Mouse (Mus musculus): ENCODE results near the gene Bdkrb2. TPM values are rescaled to one million over a fixed set of nuclear protein-coding genes. Genes with fewer than 3 reads are reported as not detected.

The Bdkrb2 gene
- polyA plus RNA-seq, 1 experiment: not detected

- H3K4me3 ChIP-seq (ENCODE audit: insufficient read depth, low read length): no peak overlapping the region
- no peak overlapping the region for H3K27ac ChIP-seq (ENCODE audit: insufficient read depth, low read depth, low read length)
- no peak for TF ChIP-seq CTCF (IDR thresholded peaks at IDR 0.05; ENCODE audit: low read depth, low read length)
- no peak for TF ChIP-seq POLR2A (IDR thresholded peaks at IDR 0.05; ENCODE audit: borderline replicate concordance, low read depth, low read length)
- H3K4me1 ChIP-seq (ENCODE audit: control insufficient read depth, insufficient read depth, low read length): no peaks in the 10 kb centered on the region
These were observed 71.5 kb downstream of the Bdkrb2 start for GRCm38 (mm10) chr12:105634374-105635067.

GRCm38 (mm10) chr12:105636551-105636950, 73.5 kb downstream of the Bdkrb2 start:
- Histone ChIP-seq H3K4me3 (ENCODE audit: insufficient read depth, low read length) (no peak overlapping the region), H3K4me1 (ENCODE audit: control insufficient read depth, insufficient read depth, low read length) (no peaks in the 10 kb centered on the region), H3K27ac (ENCODE audit: insufficient read depth, low read depth, low read length) (no peak overlapping the region)
- TF ChIP-seq POLR2A (IDR thresholded peaks at IDR 0.05; ENCODE audit: borderline replicate concordance, low read depth, low read length) (no peak), CTCF (IDR thresholded peaks at IDR 0.05; ENCODE audit: low read depth, low read length) (no peak)

- TF ChIP-seq CTCF (IDR thresholded peaks at IDR 0.05; ENCODE audit: low read depth, low read length) (no peak), POLR2A (IDR thresholded peaks at IDR 0.05; ENCODE audit: borderline replicate concordance, low read depth, low read length) (no peak)
- Histone ChIP-seq H3K4me1 (ENCODE audit: control insufficient read depth, insufficient read depth, low read length) (no peaks in the 10 kb centered on the region), H3K27ac (ENCODE audit: insufficient read depth, low read depth, low read length) (no peak overlapping the region), H3K4me3 (ENCODE audit: insufficient read depth, low read length) (no peak overlapping the region)
These were observed 74.5 kb downstream of the Bdkrb2 start for GRCm38 (mm10) chr12:105637554-105637953.

- H3K4me1 ChIP-seq (ENCODE audit: control insufficient read depth, insufficient read depth, low read length): no peaks in the 10 kb centered on the region
- no peak overlapping the region for H3K4me3 ChIP-seq (ENCODE audit: insufficient read depth, low read length)
- TF ChIP-seq POLR2A (IDR thresholded peaks at IDR 0.05; ENCODE audit: borderline replicate concordance, low read depth, low read length) (no peak), CTCF (IDR thresholded peaks at IDR 0.05; ENCODE audit: low read depth, low read length) (no peak)
- no peak overlapping the region for H3K27ac ChIP-seq (ENCODE audit: insufficient read depth, low read depth, low read length)
These were observed 79.8 kb downstream of the Bdkrb2 start for GRCm38 (mm10) chr12:105642770-105643321.

Other genes starting within 250 kb of the Bdkrb2 start
- gene Tunar, start 229.4 kb upstream of the Bdkrb2 start, polyA plus RNA-seq (2012; ENCODE audit: insufficient read depth, insufficient read length, missing spikeins): 0.33 TPM in 1 of 2 replicates, not detected in the other
- not detected in 2 replicates for gene D430019H16Rik, start 109.4 kb upstream of the Bdkrb2 start, polyA plus RNA-seq (2012; ENCODE audit: insufficient read depth, insufficient read length, missing spikeins)
- not detected in 2 replicates for gene Bdkrb1, start 39.9 kb downstream of the Bdkrb2 start, polyA plus RNA-seq (2012; ENCODE audit: insufficient read depth, insufficient read length, missing spikeins)
- gene Gskip, start 121.6 kb downstream of the Bdkrb2 start, polyA plus RNA-seq (2012; ENCODE audit: insufficient read depth, insufficient read length, missing spikeins): 20.6 and 21.2 TPM in 2 replicates
- 14.4 and 16.5 TPM in 2 replicates for gene Atg2b, start 122.0 kb downstream of the Bdkrb2 start, polyA plus RNA-seq (2012; ENCODE audit: insufficient read depth, insufficient read length, missing spikeins)
- gene Ak7, start 142.8 kb downstream of the Bdkrb2 start, polyA plus RNA-seq (2012; ENCODE audit: insufficient read depth, insufficient read length, missing spikeins): not detected in 2 replicates
- gene Papola, start 221.5 kb downstream of the Bdkrb2 start, polyA plus RNA-seq (2012; ENCODE audit: insufficient read depth, insufficient read length, missing spikeins): 131 and 144 TPM in 2 replicates